Mouse (Mus musculus): ENCODE measurements at regions not wholly inside any gene's neighbourhood (a gene's known extent, or its start where the extent isn't known, plus 50 kb on each side); places are given as distances from the start of the nearest gene placed in this dataset.

DNA sequence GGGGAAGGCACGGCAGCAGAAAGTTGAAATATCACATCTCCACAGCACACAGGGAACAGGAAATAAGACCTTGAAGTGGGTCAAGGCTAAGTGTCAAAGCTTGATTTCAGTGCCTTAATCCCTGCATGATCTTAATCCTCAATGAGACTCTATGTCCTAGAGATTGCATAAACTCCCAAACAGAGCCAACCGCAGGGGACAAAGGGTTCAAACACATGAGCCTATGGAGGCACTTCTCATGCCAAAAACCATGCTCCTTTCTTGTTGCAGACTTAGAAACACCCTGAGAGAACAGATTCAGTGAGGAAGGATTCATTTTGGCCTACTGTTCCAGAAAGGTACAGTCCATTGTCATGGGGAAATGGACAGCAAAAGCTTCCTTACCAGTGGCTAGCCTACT lies 81.0 kb upstream of the Cers4 start:
- TF ChIP-seq POLR2A (IDR thresholded peaks at IDR 0.05; ENCODE audit: low read depth, low read length) (no peak), CTCF (conservative IDR thresholded peaks at IDR 0.05 in 1 of 2, IDR thresholded peaks at IDR 0.05 in 1 of 2; ENCODE audit: low read depth in 2 of 2, low read length in 2 of 2) (no peak), ZC3H11A (IDR thresholded peaks at IDR 0.05; ENCODE audit: low read depth, low read length) (no peak), MXI1 (IDR thresholded peaks at IDR 0.05; ENCODE audit: low read depth, low read length) (no peak), RCOR1 (conservative IDR thresholded peaks at IDR 0.05; ENCODE audit: low read depth, low read length) (no peak)
